Mouse (Mus musculus) monocyte, adult 59 days (primary cell): ENCODE data around the gene Efs. TPM values are rescaled to one million over a fixed set of nuclear protein-coding genes. Genes with fewer than 3 reads are reported as not detected.

Experiments
- total RNA-seq, 2 experiments: library from RNA; stranded (reverse); gene quantifications; one replicate each; pipeline ENCODE4 v1.2.4; 2023

Efs gene
- not detected for total RNA-seq

GRCm38 (mm10) chr14:54925349-54926342, at the start of gene Efs:
Efs (minus strand) TSS chr14:54926126.

GRCm38 (mm10) chr14:54966320-54966977, 40.5 kb upstream of the Efs start, which contains the start of gene Myh6:
Myh6 (minus strand) TSS chr14:54966927.

GRCm38 (mm10) chr14:54935904-54936830, 10.2 kb upstream of the Efs start, which contains the start of gene Cmtm5:
Cmtm5 (plus strand) TSS chr14:54936261.

GRCm38 (mm10) chr14:54932645-54933150, 6.8 kb upstream of the Efs start, which contains the start of gene Il25:
Il25 (plus strand) TSS chr14:54932695.

GRCm38 (mm10) chr14:54912886-54913285, 13.0 kb downstream of the Efs start, which contains the start of gene Slc22a17:
Slc22a17 (minus strand) TSS chr14:54913132.

GRCm38 (mm10) chr14:54892200-54892599, 33.7 kb downstream of the Efs start, which contains the start of gene Pabpn1:
Pabpn1 (plus strand) TSS chr14:54892500.

GRCm38 (mm10) chr14:54883154-54884021, 42.5 kb downstream of the Efs start, which contains the start of the genes Bcl2l2 and Gm20521:
Bcl2l2 (plus strand) TSS chr14:54883377.
Gm20521 (plus strand) TSS chr14:54883441.

GRCm38 (mm10) chr14:54877048-54877715, 48.7 kb downstream of the Efs start, which contains the start of gene Ppp1r3e:
Ppp1r3e (minus strand) TSS chr14:54877550.

GRCm38 (mm10) chr14:54870861-54871260, 55.1 kb downstream of the Efs start, which contains the start of gene Homez:
Homez (minus strand) TSS chr14:54870961.

Other genes starting within 250 kb of the Efs start
- 10 to 100 TPM; 22.4 to 23.1 TPM for gene 1700123O20Rik, start 239.9 kb downstream of the Efs start, total RNA-seq
- 100 to 1,000 TPM; 302 to 334 TPM for gene Acin1, start 239.2 kb downstream of the Efs start, total RNA-seq
- gene Gm29776, start 227.3 kb downstream of the Efs start, total RNA-seq, result not detected
- gene Cebpe, start 214.0 kb downstream of the Efs start, total RNA-seq, result 1 to 10 TPM; 1.4 to 2.4 TPM
- 10 to 100 TPM; 33.9 to 35.1 TPM for gene Slc7a8, start 144.2 kb downstream of the Efs start, total RNA-seq
- not detected for gene Rnf212b, start 112.0 kb downstream of the Efs start, total RNA-seq
- gene Homez, start 55.2 kb downstream of the Efs start, total RNA-seq, result 10 to 100 TPM in 1 of 2 experiments, 1 to 10 TPM in 1; 8.8 to 10.4 TPM
- 1 to 10 TPM; 4.9 to 7.5 TPM for gene Ppp1r3e, start 48.6 kb downstream of the Efs start, total RNA-seq
- 10 to 100 TPM; 10.5 to 18.6 TPM for gene Bcl2l2, start 42.7 kb downstream of the Efs start, total RNA-seq
- 1 to 10 TPM; 1.5 to 2.0 TPM for gene Gm20521, start 42.7 kb downstream of the Efs start, total RNA-seq
- 100 to 1,000 TPM; 173 to 176 TPM for gene Pabpn1, start 33.6 kb downstream of the Efs start, total RNA-seq
- 1 to 10 TPM; 5.2 to 7.3 TPM for gene Slc22a17, start 13.0 kb downstream of the Efs start, total RNA-seq
- gene Il25, start 6.6 kb upstream of the Efs start, total RNA-seq, result not detected
- not detected for gene Cmtm5, start 10.1 kb upstream of the Efs start, total RNA-seq
- not detected for gene Myh6, start 40.8 kb upstream of the Efs start, total RNA-seq
- not detected for gene Gm17428, start 50.8 kb upstream of the Efs start, total RNA-seq
- gene Myh7, start 68.5 kb upstream of the Efs start, total RNA-seq, result not detected
- gene Ngdn, start 89.3 kb upstream of the Efs start, total RNA-seq, result 10 to 100 TPM; 48.0 to 59.7 TPM
- gene Zfhx2, start 166.2 kb upstream of the Efs start, total RNA-seq, result 1 to 10 TPM; 6.7 to 8.1 TPM
- gene Thtpa, start 168.7 kb upstream of the Efs start, total RNA-seq, result 1 to 10 TPM; 5.2 to 5.7 TPM
- gene Ap1g2, start 180.5 kb upstream of the Efs start, total RNA-seq, result 10 to 100 TPM; 72.9 to 79.5 TPM
- not detected for gene Jph4, start 190.8 kb upstream of the Efs start, total RNA-seq